Mouse (Mus musculus) retina, postnatal 1 day (tissue): ENCODE measurements around the gene Twf1.

Experiments used
- DNase-seq: peaks from one replicate; pipeline ENCODE4 v3.0.0-alpha.2; 2012

Gene Twf1

DNA sequence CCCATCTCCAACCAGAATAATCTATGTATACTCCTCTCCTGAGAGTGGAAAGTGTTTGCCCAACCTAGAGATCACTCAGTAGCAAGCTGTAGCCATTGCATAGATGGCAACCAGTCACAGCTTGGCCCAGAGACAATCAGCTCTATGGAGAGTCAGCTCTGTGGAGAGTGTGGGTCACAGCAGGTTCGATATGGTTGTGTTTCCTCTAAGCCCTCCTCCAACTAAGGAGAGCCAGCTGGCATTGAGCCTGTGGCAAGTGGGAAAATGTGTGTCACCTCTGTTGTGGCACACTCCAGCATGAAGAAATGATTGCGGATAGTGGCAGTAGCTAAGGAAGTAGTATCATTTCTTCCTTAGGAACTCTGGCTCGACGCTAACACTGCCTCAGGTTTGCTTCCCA lies 18.2 kb downstream of the Twf1 start:
- no peak for DNase-seq

DNA sequence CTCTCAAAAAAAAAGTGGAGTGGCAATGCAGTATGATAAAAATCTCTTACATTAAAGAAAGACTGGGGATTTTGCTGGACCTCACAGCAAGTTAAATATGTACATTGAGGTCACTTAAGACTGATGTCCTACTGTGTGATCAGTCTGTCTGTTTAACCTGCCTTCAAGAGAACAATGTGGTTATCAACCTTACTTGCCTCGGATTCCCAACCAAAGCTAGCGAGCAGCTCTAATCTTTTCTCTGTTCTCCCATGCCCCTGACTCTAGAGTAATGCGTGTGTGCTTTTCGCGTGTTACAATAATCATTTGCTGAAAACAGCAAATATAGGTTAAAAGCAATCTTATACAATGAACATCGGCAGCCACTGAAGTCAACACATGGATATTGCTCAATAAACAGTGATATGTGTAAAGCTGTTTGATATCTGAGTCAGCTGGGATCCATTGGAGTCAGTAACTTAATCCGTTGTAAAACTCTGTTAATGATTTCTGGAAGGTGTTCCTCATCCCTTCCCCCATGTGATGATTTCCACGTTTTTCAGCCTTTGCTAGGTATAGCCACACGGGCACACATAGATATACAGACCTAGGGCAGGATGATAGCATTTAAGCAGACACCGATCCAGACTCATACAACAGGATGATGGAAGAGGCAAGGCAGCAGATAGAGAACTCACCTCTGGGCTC lies 21.1 kb downstream of the Twf1 start:
- no peak for DNase-seq

DNA sequence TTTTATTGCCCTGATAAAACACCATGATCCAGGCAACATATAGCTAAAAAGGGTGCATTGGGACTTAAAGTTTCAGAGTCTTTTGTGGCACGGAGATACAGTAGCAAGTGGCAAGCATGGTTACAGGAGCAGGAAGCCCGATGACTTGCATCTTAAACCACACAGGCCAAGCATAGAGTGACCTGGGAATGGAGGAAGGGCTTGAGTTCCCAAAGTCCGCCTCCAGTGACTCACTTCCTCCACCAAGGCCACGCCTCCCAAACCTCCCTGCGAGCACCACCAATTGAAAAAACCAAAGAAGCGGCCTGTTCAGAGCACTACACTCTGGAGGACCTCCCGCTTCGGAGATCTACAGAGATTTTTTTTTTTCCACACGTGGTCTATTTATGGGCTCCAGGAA lies 23.8 kb downstream of the Twf1 start:
- DNase-seq, result no peak

DNA sequence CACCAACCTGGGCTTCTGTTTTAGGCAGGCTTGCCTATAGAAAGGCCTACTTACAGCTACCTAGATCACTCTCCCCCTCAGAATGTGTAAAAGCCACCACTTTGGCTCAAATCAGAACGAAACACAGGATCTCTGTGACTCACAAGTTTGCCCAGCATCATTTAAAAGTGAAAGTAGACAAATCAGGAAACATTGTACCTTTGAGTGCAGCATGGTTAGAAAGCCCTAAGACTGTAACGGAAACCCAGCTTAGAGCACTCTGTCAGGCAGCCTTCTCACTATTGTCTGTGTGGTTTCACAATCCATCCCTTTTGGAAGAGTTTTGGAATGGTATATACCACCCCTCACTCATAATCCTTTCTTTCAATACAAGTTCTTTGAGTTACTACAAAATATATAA lies 24.8 kb downstream of the Twf1 start:
- no peak for DNase-seq

DNA sequence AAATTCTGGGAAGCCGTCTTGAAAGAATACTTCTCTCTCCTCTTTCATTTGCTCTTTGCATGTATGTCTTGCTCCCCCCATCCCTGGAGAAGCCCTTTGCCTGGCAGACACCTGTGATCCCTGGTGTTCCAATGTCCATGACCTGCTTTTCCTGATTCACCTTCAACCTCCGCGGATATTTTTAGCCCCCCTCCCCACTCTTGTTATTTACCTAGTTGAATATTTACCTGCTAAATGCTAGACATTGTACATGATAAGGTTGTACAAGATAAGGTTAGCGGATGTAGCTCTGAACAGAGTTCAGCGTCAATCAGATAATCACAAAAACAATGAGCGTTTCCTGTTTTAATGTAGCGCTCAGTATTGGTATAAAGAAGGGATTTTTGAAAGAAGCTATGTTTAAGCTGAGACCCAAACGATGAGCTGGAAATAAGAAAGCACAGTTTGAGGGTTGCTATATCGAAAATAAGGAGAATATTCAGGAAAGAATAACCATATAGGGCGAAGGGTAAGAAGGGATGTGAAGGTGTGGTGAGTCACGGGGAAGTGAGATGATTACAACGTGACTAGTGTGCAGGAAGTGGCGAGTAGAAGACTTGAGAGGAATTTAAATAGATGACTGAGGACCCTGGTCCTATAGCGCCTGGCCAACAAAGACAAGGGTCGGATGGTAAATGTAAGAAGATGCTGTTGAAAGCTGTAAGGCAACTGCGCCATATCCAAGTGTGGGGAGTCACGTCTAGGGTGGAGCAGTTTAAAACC lies 30.6 kb downstream of the Twf1 start:
- no peak for DNase-seq

DNA sequence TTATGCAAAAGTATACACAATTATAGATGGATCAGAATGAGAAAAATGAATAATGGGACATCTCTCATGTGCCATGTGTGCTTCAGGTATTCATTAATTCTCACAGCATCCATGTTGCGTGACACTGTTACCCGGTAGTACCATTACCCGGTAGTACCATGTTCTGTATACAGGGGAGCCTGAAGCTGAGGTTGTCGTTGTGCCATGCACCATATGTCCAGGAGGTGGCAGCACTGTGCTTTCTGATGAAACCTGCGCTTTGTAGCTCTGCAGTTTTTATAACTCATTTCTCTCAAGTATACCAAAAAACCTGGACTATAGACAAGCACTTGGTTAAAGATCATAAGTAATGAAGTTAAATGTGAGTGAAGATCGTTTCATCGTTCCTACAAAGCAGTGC lies 32.2 kb downstream of the Twf1 start:
- peak; percentile 84 for DNase-seq

DNA sequence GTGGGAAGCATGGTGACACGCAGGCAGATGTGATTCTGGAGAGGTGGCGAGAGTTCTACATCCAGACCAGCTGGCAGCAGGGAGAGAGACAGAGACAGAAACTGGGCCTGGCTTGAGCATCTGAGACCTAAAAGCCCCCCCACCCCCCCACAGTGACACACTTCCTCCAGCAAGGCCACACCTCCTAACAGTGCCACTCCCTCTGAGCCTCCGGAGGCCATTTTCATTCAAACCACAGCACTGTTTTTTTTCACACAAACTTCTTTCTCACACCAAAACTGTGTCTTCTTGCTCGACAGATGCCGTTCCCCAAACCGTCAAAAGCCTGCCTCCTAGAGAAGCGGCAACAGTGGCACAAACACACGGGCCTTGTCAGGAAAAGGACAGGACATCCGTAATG lies 36.2 kb downstream of the Twf1 start:
- DNase-seq, result no peak

DNA sequence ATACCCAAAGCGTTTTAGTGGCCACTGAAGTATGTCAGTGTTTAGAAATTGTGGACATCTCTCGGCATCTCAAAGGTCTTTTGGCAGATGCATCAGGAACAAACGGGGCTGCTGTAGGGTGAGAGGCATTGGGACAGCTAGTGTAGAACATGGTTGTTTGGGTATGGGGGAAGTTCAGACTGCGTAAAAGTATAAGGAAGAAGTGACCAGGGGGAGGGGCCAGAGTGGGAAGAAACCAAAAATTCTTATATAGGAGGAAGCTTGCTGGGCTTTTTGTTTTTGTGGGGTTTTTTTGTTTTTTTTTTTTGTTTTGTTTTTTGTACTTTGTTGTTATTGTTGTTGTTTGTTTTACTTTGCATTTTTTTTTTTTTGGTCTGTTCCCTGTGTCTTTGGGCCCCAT lies 44.8 kb downstream of the Twf1 start:
- no peak for DNase-seq

DNA sequence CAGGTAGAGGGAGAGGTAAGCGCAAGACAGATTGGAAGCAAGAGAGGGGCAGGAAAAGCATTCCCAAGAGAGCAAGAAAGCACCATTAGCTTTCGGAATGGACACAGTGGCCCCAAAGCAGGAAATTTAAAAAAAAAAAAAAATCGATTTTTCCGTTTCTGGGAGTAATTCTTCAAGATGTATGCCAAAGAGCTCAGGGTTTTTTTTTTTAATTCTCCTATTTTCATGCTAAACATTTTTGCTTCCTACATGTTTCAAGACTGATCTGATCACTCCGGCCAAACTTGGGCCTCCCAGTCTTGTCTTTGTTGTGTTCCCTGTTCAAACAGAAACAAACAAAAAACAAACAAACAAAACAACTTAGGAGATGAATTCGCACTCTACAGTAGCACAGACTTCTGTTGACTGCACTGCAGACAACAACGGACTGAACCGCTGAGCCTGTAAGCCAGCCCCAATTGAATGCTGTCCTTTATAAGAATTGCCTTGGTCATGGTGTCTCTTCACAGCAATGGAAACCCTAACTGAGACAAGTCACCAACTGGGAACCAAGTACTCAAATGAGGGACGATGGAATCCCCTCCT lies 45.5 kb downstream of the Twf1 start:
- DNase-seq, result no peak

DNA sequence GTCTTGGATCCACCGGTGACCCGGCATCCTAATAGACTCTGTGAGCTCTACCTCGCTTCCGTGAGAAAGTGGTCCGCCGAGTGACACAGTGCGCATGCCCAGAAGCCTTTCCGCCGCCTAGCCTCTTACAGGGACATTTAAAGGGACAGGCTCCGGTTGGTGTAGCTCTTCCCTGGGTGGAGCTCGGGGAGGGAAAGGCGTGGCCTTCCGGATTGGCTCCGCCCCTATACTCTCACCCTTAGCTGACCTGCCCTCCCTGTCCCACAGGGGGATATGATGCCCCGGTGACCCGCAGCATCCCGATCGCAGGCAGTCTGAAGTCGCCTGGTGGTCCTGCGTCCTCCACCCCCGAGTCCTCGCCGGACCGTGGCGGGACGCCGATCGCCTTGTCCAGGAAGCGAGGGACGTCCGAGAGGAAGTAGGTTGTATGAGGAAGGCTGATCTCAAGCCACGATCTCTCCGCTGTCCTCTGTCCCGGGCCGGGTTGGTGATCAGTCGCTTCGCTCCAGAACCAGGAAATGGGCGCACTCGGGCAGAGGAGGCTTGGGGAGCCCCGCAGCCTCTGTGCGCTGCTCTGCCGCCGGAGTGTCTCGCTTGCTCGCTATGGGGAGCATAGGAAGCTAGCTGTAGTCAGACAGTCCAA lies 46.2 kb downstream of the Twf1 start, which contains the start of the genes Pus7l and Irak4:
Pus7l (minus strand) TSS at position 139 of the 643 bp plus-strand sequence.
Irak4 (plus strand) TSS at position 235 of the 643 bp plus-strand sequence.
- DNase-seq, result peak; percentile 97

DNA sequence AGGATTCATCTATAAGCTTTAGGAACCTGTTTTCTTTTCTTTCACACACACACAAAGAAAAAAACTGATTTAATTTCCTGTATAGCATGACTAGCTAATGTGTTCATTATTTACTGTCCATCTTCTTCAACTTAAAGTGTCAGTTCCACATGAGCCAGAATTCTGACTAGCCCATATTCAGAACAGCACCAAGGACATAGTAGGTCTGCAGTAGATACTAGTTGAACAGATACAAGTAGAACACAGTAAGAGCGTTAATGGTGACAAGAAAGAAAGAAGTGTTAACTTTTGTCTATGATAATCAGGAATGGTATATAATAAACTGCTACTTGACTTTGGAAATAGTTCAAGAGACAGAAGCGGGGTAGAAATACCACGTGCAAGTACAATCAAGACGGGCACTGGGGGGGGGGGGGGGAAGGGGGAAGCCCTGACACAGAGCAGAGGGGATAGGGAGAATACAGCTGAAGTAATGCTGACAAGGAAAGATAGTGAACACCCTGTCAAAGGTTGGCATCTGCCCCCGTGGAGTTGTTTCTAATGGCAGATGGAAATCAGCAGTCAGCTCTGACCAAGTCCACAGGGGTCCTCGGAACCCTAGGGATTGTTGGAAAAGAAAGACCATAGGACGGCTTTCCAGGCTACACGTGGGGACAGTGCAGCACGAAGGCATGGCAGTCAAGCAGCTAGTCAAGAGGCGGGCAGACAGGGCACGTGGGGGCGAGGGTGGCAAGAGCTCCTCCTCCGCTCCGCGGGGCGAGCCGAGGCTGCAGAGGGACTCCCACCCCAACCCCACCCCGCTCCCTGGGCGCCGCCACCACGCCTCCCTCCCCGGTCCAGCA lies 46.9 kb downstream of the Twf1 start:
- DNase-seq, result no peak

DNA sequence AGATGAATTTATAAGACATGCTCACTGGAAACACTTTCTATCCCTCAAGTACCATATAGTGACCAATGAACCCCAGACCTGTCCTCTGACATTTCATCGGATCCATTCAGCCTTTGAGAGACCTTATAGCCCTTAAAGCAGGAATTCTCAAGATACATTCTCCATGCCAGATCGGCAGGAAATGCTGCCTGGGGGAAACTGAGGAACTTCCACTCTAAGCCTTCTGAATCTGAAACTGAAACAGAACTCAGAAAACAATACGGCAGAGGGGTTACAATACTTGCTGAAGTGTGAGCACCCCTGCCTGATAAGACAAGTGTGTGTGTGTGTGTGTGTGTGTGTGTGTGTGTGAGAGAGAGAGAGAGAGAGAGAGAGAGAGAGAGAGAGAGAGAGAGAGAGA lies 50.4 kb downstream of the Twf1 start:
- DNase-seq, result no peak

DNA sequence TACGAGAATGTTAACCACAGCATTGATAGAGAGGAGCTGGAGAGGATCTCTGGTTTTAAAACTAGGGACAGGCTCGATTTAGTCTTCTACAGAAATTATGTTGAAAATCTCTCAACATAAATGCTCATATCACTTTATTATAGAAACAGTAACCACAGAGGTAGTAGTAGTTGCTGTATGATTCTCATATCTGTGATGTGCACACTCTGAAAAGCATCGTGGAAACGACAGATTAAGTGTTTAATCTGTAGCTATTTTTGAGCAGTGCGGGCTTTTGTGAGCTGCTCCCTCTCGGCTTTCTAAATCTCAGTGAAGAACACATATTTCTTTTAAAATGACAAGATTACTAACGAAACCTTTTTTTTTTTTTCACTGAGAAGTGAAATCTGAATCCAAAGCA lies 54.2 kb downstream of the Twf1 start:
- DNase-seq, result no peak

DNA sequence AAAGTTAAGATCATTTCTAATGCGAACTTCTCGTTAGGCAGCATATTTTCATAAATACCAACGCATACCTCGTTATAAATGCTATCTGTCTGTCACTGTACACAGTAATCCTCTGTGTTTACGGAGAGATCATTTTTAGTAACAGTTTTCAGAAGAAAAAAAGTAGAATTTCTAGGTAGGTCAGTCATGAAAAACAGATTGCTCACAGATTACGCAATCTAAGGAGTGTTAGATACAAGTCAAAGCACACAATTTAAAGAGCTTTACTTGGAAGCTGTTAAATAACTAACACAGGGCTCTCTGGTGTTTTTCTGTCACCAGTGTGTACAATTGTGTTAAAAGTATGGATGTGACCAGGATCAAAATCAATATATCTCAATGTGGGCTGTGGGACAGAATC lies 56.7 kb downstream of the Twf1 start:
- DNase-seq, result no peak

DNA sequence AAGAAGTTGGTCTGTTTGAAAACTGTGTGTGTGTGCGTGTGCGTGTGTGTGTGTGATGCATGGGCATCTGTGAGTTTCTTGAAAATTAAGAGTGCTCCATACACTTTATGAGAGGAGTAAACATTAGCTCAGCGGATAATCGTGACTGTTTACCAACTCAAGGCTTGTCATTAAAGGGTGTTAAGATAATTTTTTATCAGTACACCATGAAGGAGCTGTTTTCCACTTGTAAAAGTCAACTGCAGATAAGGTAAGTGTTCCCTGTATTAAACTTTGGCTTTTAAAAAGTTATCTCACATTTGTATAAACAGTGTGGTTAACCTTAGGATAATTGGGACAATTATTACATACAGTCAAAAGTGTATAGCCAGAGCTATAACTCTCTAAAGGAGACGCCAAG lies 57.4 kb downstream of the Twf1 start:
- no peak for DNase-seq

DNA sequence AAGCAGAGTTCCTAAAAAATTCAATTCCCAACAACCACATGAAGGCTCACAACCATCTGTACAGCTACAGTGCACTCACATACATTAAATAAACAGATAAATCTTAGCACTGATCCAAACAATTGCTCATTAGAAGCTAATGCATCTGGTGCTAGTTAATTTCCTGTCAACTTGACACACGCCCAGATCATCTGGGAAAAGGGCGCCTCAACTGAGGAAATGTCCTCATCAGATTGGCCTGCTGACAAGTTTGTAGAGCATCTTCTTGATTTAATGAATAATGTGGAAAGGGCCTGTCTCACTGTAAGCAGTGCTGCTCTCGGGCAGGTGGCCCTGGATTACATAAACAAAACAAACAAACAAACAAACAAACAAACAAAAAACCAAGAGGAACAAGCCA lies 59.2 kb downstream of the Twf1 start:
- no peak for DNase-seq
